17 mouse cellular contexts compared by ENCODE assay signal in genomic region chr4:59224889-59225288, GRCm38 (mm10). TPM values are rescaled to one million over a fixed set of nuclear protein-coding genes. Genes with fewer than 3 reads are reported as not detected.
DNase-seq lines count a peak whose midpoint lies in the region; ATAC-seq lines count a peak whose summit lies in the region.
"Had no signal": no experiment of that assay in that cellular context is flagged by ENCODE, and none has a peak within 500 bp of the region (broad histone marks: within the 10 kb centered on the region; RNA-seq: fewer than 3 reads in every experiment).

No protein-coding gene starts in this region.

- no peak for ATAC-seq in liver, embryonic 12.5 days
- ATAC-seq in CD4-positive, CD25-positive, alpha-beta regulatory T cell, adult 4 months, result peak; percentile 46
- peak; percentile 78 for ATAC-seq in megakaryocyte progenitor cell, adult 5-6 weeks (replicated peaks; ENCODE audit: poor library complexity)
- ATAC-seq in forebrain, embryonic 14.5 days, result no peak
- ATAC-seq: forebrain, embryonic 15.5 days; hindbrain, postnatal 0 days had no signal

- peaks cover 52% of the 10 kb centered on the region for H3K36me3 ChIP-seq in liver, embryonic 12.5 days
- peaks cover 26% of the 10 kb centered on the region for H3K36me3 ChIP-seq in forebrain, embryonic 14.5 days (ENCODE audit: control insufficient read depth, insufficient read depth, low read length)
- peaks cover 41% of the 10 kb centered on the region for H3K36me3 ChIP-seq in forebrain, embryonic 10.5 days (replicated peaks)

- no peak for DNase-seq in liver
- peak; percentile 28 for DNase-seq in fibroblast of lung, adult 2 months (ENCODE audit: low read depth)
- DNase-seq in testis, postnatal 10 days (ENCODE audit: low spot score), result no peak
- no peak for DNase-seq in forebrain, embryonic 14.5 days (ENCODE audit: low spot score)
- DNase-seq in forebrain, embryonic 10.5 days (ENCODE audit: extremely low spot score, low spot score), result no peak
- DNase-seq: cerebellum, postnatal 10 days; lung, adult 2 months; right cerebral cortex, postnatal 4 days had no signal

- no peaks in the 10 kb centered on the region for H3K27me3 ChIP-seq in liver, embryonic 12.5 days (replicated peaks)
- H3K27me3 ChIP-seq in forebrain, embryonic 14.5 days (replicated peaks; ENCODE audit: control insufficient read depth, insufficient read depth, low read length), result no peaks in the 10 kb centered on the region
- H3K27me3 ChIP-seq in forebrain, embryonic 10.5 days (ENCODE audit: poor library complexity, severe bottlenecking), result no peaks in the 10 kb centered on the region
- H3K27me3 ChIP-seq: forebrain, embryonic 15.5 days; heart, embryonic 15.5 days; megakaryocyte, embryonic 14.5 days had no signal

- H3K9ac ChIP-seq in liver, embryonic 12.5 days, result no peak overlapping the region
- no peak overlapping the region for H3K9ac ChIP-seq in forebrain, embryonic 14.5 days (ENCODE audit: low read length)
- H3K9ac ChIP-seq: forebrain, embryonic 15.5 days; heart, embryonic 15.5 days had no signal

- peak overlapping the region; percentile 50 for H3K27ac ChIP-seq in liver, embryonic 12.5 days
- H3K27ac ChIP-seq in forebrain, embryonic 14.5 days (ENCODE audit: low read depth, low read length), result no peak overlapping the region
- no peak overlapping the region for H3K27ac ChIP-seq in forebrain, embryonic 10.5 days
- H3K27ac ChIP-seq: forebrain, embryonic 15.5 days; heart, embryonic 15.5 days; hindbrain, postnatal 0 days; kidney, postnatal 0 days; limb, embryonic 10.5 days had no signal

- H3K4me3 ChIP-seq in liver, embryonic 12.5 days, result no peak overlapping the region
- H3K4me3 ChIP-seq in forebrain, embryonic 14.5 days (ENCODE audit: low read depth, low read length), result no peak overlapping the region
- H3K4me3 ChIP-seq in forebrain, embryonic 10.5 days, result no peak overlapping the region
- H3K4me3 ChIP-seq: forebrain, embryonic 15.5 days; heart, embryonic 15.5 days; limb, embryonic 10.5 days; megakaryocyte, embryonic 14.5 days had no signal

- no peak overlapping the region for H3K4me2 ChIP-seq in liver, embryonic 12.5 days
- no peak overlapping the region for H3K4me2 ChIP-seq in forebrain, embryonic 14.5 days (ENCODE audit: low read length)
- H3K4me2 ChIP-seq: forebrain, embryonic 15.5 days; heart, embryonic 15.5 days had no signal

- H3K4me1 ChIP-seq in liver, embryonic 12.5 days, result peaks cover 22% of the 10 kb centered on the region
- no peaks in the 10 kb centered on the region for H3K4me1 ChIP-seq in forebrain, embryonic 14.5 days (ENCODE audit: control insufficient read depth, insufficient read depth, low read length)
- no peaks in the 10 kb centered on the region for H3K4me1 ChIP-seq in forebrain, embryonic 10.5 days
- H3K4me1 ChIP-seq: forebrain, embryonic 15.5 days; heart, embryonic 15.5 days; limb, embryonic 10.5 days; megakaryocyte, embryonic 14.5 days had no signal

- no peaks in the 10 kb centered on the region for H3K9me3 ChIP-seq in liver, embryonic 12.5 days (replicated peaks)
- H3K9me3 ChIP-seq in forebrain, embryonic 14.5 days (replicated peaks; ENCODE audit: control insufficient read depth, low read length), result no peaks in the 10 kb centered on the region
- H3K9me3 ChIP-seq in forebrain, embryonic 10.5 days, result no peaks in the 10 kb centered on the region
- H3K9me3 ChIP-seq: forebrain, embryonic 15.5 days; heart, embryonic 15.5 days; limb, embryonic 10.5 days; megakaryocyte, embryonic 14.5 days had no signal

- WGBS in liver, embryonic 12.5 days (ENCODE audit: insufficient replicate concordance), result 77% methylated on average over 4 of the region's 4 CpGs
- WGBS in forebrain, embryonic 14.5 days, result 94% methylated on average over 4 of the region's 4 CpGs
- WGBS in forebrain, embryonic 10.5 days, result 95% methylated on average over 4 of the region's 4 CpGs

RNA-seq across cellular contexts. Expression of gene Ugcg, which starts 35.8 kb away (rescaled TPM):
- 14.2 and 14.4 TPM in 2 replicates for polyA plus RNA-seq in liver, embryonic 12.5 days (2016; fragmentation: Nextera tagmentation; extraction: Ambion mirVana)
- polyA plus RNA-seq in CD4-positive, CD25-positive, alpha-beta regulatory T cell, adult 4 months (2017; shearing (Covaris generic)), result 10 to 100 TPM; 15.4 to 28.8 TPM
- total RNA-seq in megakaryocyte progenitor cell, adult 5-6 weeks (2015), result 65.5 and 90.4 TPM in 2 replicates
- total RNA-seq in megakaryocyte progenitor cell, adult 5-6 weeks (2017), result 37.4 and 62.2 TPM in 2 replicates
- 18.6 and 19.4 TPM in 2 replicates for polyA plus RNA-seq in forebrain, embryonic 14.5 days (2014; fragmentation: Nextera tagmentation; extraction: Ambion mirVana)
- 11.7 and 12.0 TPM in 2 replicates for polyA plus RNA-seq in forebrain, embryonic 10.5 days (2016; fragmentation: Nextera tagmentation; extraction: Ambion mirVana)

Comparison
In these comparisons a context has a peak if more than half of its experiments do, and no peak if none do; other contexts are left out.
1. ATAC-seq: peak in CD4-positive, CD25-positive, alpha-beta regulatory T cell, adult 4 months (single experiment) and megakaryocyte progenitor cell, adult 5-6 weeks (single experiment); none in liver, embryonic 12.5 days (single experiment) and forebrain, embryonic 14.5 days (single experiment).